9 mouse cellular contexts compared by ENCODE assay signal in the genomic region with DNA sequence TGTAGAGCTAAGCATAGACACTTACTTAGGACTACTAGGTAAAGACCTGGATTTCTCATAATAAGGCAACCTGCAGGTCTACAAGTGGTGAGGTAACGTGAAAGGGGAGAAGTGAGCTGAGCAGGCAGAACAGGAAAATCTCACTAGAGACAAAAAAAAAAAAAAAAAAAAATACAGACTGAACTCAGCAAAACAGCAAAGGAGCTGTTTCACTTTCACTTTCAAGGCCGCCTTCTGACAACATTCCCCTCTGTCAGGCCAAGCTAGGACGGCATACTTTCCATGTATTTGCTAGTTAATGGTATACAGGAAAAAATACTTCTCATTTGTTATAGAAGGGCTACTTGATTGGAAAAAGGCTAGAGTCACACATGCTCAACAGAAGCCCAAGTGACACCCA. TPM values are rescaled to one million over a fixed set of nuclear protein-coding genes. Genes with fewer than 3 reads are reported as not detected.
DNase-seq lines count a peak whose midpoint lies in the region; ATAC-seq and TF ChIP-seq lines count a peak whose summit lies in the region.
"Had no signal": no experiment of that assay in that cellular context is flagged by ENCODE, and none has a peak within 500 bp of the region (broad histone marks: within the 10 kb centered on the region; RNA-seq: fewer than 3 reads in every experiment).

No protein-coding gene starts in this region.

- peak; percentile 48 for DNase-seq in heart, adult 8-10 months (ENCODE audit: low spot score)
- peak; percentile 35 for DNase-seq in liver, postnatal 0 days
- peak; percentile 45 for DNase-seq in stomach, postnatal 0 days (ENCODE audit: low spot score)
- no peak for DNase-seq in ovary, postnatal 10 days (ENCODE audit: low spot score)
- no peak for DNase-seq in layer of hippocampus, postnatal 36 days
- no peak for DNase-seq in hindbrain, embryonic 11.5 days (ENCODE audit: low spot score)

- no peak overlapping the region for H3K4me3 ChIP-seq in heart, embryonic 11.5 days (ENCODE audit: low read depth, low read length)
- peak overlapping the region; percentile 23 for H3K4me3 ChIP-seq in liver, postnatal 0 days (ENCODE audit: low read depth, low read length)
- H3K4me3 ChIP-seq in stomach, postnatal 0 days (ENCODE audit: low read depth, low read length): no peak overlapping the region
- H3K4me3 ChIP-seq in hindbrain, embryonic 11.5 days (ENCODE audit: low read depth, low read length): no peak overlapping the region
- H3K4me3 ChIP-seq: embryonic facial prominence, embryonic 12.5 days had no signal

- WGBS in heart, embryonic 11.5 days (ENCODE audit: insufficient replicate concordance): 68% methylated on average over 3 of the region's 3 CpGs
- WGBS in liver, postnatal 0 days (ENCODE audit: insufficient replicate concordance): 5% methylated on average over 3 of the region's 3 CpGs
- WGBS in stomach, postnatal 0 days: 11% methylated on average over 3 of the region's 3 CpGs
- 78% methylated on average over 3 of the region's 3 CpGs for WGBS in hindbrain, embryonic 11.5 days

- H3K27ac ChIP-seq in heart, embryonic 11.5 days (ENCODE audit: low read depth, low read length): no peak overlapping the region
- peak overlapping the region; percentile 64 for H3K27ac ChIP-seq in liver, postnatal 0 days (ENCODE audit: low read depth)
- peak overlapping the region; percentile 65; the same call in 1 of the 2 replicates for H3K27ac ChIP-seq in stomach, postnatal 0 days (replicated peaks)
- H3K27ac ChIP-seq in hindbrain, embryonic 11.5 days (ENCODE audit: low read depth, low read length): no peak overlapping the region
- H3K27ac ChIP-seq: embryonic facial prominence, embryonic 12.5 days had no signal

- H3K36me3 ChIP-seq in heart, embryonic 11.5 days (ENCODE audit: control insufficient read depth, insufficient read depth, low read length): no peaks in the 10 kb centered on the region
- no peaks in the 10 kb centered on the region for H3K36me3 ChIP-seq in liver, postnatal 0 days (replicated peaks; ENCODE audit: insufficient read depth, low read length)
- no peaks in the 10 kb centered on the region for H3K36me3 ChIP-seq in stomach, postnatal 0 days (ENCODE audit: control insufficient read depth, insufficient read depth, low read length)
- H3K36me3 ChIP-seq in hindbrain, embryonic 11.5 days (ENCODE audit: control insufficient read depth, insufficient read depth, low read length): no peaks in the 10 kb centered on the region
- H3K36me3 ChIP-seq: embryonic facial prominence, embryonic 12.5 days had no signal

- ATAC-seq in heart, embryonic 11.5 days (replicated peaks; ENCODE audit: insufficient number of reproducible peaks, low FRiP score, low TSS enrichment): no peak
- peak; percentile 44; the same call in 1 of the 2 replicates for ATAC-seq in erythroblast, adult 5-6 weeks (replicated peaks; ENCODE audit: low FRiP score, poor library complexity, severe bottlenecking)
- ATAC-seq in liver, postnatal 0 days: no peak
- ATAC-seq in stomach, postnatal 0 days (ENCODE audit: low FRiP score, low TSS enrichment): peak; percentile 17; the same call in 1 of the 2 replicates
- ATAC-seq in hindbrain, embryonic 11.5 days (ENCODE audit: low FRiP score): no peak

- no peak for TF ChIP-seq CTCF in liver, postnatal 0 days (IDR thresholded peaks at IDR 0.05; ENCODE audit: low read depth)
- no peak for TF ChIP-seq CTCF in stomach, postnatal 0 days (IDR thresholded peaks at IDR 0.05; ENCODE audit: low read depth)

- no peaks in the 10 kb centered on the region for H3K9me3 ChIP-seq in heart, embryonic 11.5 days (replicated peaks; ENCODE audit: control insufficient read depth, low read length)
- H3K9me3 ChIP-seq in liver, postnatal 0 days (ENCODE audit: low read length): no peaks in the 10 kb centered on the region
- H3K9me3 ChIP-seq in stomach, postnatal 0 days (ENCODE audit: control insufficient read depth, low read length): no peaks in the 10 kb centered on the region
- no peaks in the 10 kb centered on the region for H3K9me3 ChIP-seq in hindbrain, embryonic 11.5 days (ENCODE audit: control insufficient read depth, low read length)
- H3K9me3 ChIP-seq: embryonic facial prominence, embryonic 12.5 days had no signal

- H3K4me2 ChIP-seq in heart, embryonic 11.5 days: no peak overlapping the region
- peak overlapping the region; percentile 64 for H3K4me2 ChIP-seq in liver, postnatal 0 days (ENCODE audit: low read depth, low read length)
- H3K4me2 ChIP-seq in stomach, postnatal 0 days (replicated peaks; ENCODE audit: low read depth): peak overlapping the region; percentile 39
- H3K4me2 ChIP-seq in hindbrain, embryonic 11.5 days (replicated peaks; ENCODE audit: low read depth, low read length): no peak overlapping the region
- H3K4me2 ChIP-seq: embryonic facial prominence, embryonic 12.5 days had no signal

- H3K4me1 ChIP-seq in heart, embryonic 11.5 days (ENCODE audit: control insufficient read depth, insufficient read depth, low read length): no peaks in the 10 kb centered on the region
- H3K4me1 ChIP-seq in liver, postnatal 0 days (ENCODE audit: insufficient read depth): peaks cover 8% of the 10 kb centered on the region; the same call in 1 of the 2 replicates
- peaks cover 4% of the 10 kb centered on the region; the same call in 1 of the 2 replicates for H3K4me1 ChIP-seq in stomach, postnatal 0 days (replicated peaks; ENCODE audit: control insufficient read depth, insufficient read depth)
- H3K4me1 ChIP-seq in hindbrain, embryonic 11.5 days (replicated peaks; ENCODE audit: control insufficient read depth, insufficient read depth, low read length): no peaks in the 10 kb centered on the region

- H3K9ac ChIP-seq in heart, embryonic 11.5 days (ENCODE audit: low read depth, low read length): no peak overlapping the region
- peak overlapping the region; percentile 47 for H3K9ac ChIP-seq in liver, postnatal 0 days (replicated peaks)
- H3K9ac ChIP-seq in stomach, postnatal 0 days (ENCODE audit: low read length): no peak overlapping the region
- H3K9ac ChIP-seq in hindbrain, embryonic 11.5 days (ENCODE audit: low read depth, low read length): no peak overlapping the region
- H3K9ac ChIP-seq: embryonic facial prominence, embryonic 12.5 days had no signal

- TF ChIP-seq EP300 in liver, postnatal 0 days (IDR thresholded peaks at IDR 0.05; ENCODE audit: low read depth): peak; percentile 24; the same call in 1 of the 2 replicates
- no peak for TF ChIP-seq EP300 in stomach, postnatal 0 days (optimal IDR thresholded peaks at IDR 0.05)

- no peaks in the 10 kb centered on the region for H3K27me3 ChIP-seq in heart, embryonic 11.5 days (ENCODE audit: control insufficient read depth, insufficient read depth, low read length)
- H3K27me3 ChIP-seq in liver, postnatal 0 days (ENCODE audit: insufficient read depth, low read length): no peaks in the 10 kb centered on the region
- H3K27me3 ChIP-seq in stomach, postnatal 0 days (ENCODE audit: control insufficient read depth, insufficient read depth, low read length): no peaks in the 10 kb centered on the region
- H3K27me3 ChIP-seq in hindbrain, embryonic 11.5 days (ENCODE audit: control insufficient read depth, insufficient read depth, low read length): no peaks in the 10 kb centered on the region
- H3K27me3 ChIP-seq: embryonic facial prominence, embryonic 12.5 days had no signal

RNA-seq across cellular contexts. Expression of a gene that starts 10.0 kb away (rescaled TPM):
- total RNA-seq in heart, adult 8-10 months (2022): 100 to 1,000 TPM in 3 of 4 experiments, 10 to 100 TPM in 1; 97.4 to 114 (median 105) TPM
- polyA plus RNA-seq in heart, embryonic 11.5 days (2014; fragmentation: Nextera tagmentation; extraction: Ambion mirVana): 26.3 and 31.2 TPM in 2 replicates
- total RNA-seq in erythroblast, adult 5-6 weeks (2015; ENCODE audit: low replicate concordance): 66.7 and 81.5 TPM in 2 replicates
- 38.6 and 47.6 TPM in 2 replicates for total RNA-seq in erythroblast, adult 5-6 weeks (2017; ENCODE audit: low replicate concordance)
- 13.1 and 13.3 TPM in 2 replicates for polyA plus RNA-seq in liver, postnatal 0 days (2015; fragmentation: Nextera tagmentation; extraction: Ambion mirVana)
- polyA plus RNA-seq in stomach, postnatal 0 days (2015; fragmentation: Nextera tagmentation; extraction: Ambion mirVana): 18.1 and 18.7 TPM in 2 replicates
- total RNA-seq in layer of hippocampus, postnatal 36 days (2021): 100 to 1,000 TPM; 117 to 122 TPM
- 18.7 and 24.9 TPM in 2 replicates for polyA plus RNA-seq in hindbrain, embryonic 11.5 days (2014; fragmentation: Nextera tagmentation; extraction: Ambion mirVana)

Comparison
In these comparisons a context has a peak if more than half of its experiments do, and no peak if none do; other contexts are left out.
1. DNase-seq: peak in heart, adult 8-10 months (single experiment), liver, postnatal 0 days (single experiment) and stomach, postnatal 0 days (single experiment); none in ovary, postnatal 10 days (single experiment), layer of hippocampus, postnatal 36 days (0 of 2) and hindbrain, embryonic 11.5 days (single experiment).
2. ATAC-seq: peak in erythroblast, adult 5-6 weeks (single experiment) and stomach, postnatal 0 days (single experiment); none in heart, embryonic 11.5 days (single experiment), liver, postnatal 0 days (single experiment) and hindbrain, embryonic 11.5 days (single experiment).
3. H3K27ac ChIP-seq: peak in liver, postnatal 0 days (single experiment) and stomach, postnatal 0 days (single experiment); none in heart, embryonic 11.5 days (single experiment) and hindbrain, embryonic 11.5 days (single experiment).
4. H3K4me2 ChIP-seq: peak in liver, postnatal 0 days (single experiment) and stomach, postnatal 0 days (single experiment); none in heart, embryonic 11.5 days (single experiment) and hindbrain, embryonic 11.5 days (single experiment).